In genomic region chr9:55067260-55067964, GRCm38 (mm10) we compare ENCODE assay signal across 9 mouse cellular contexts. TPM values are rescaled to one million over a fixed set of nuclear protein-coding genes. Genes with fewer than 3 reads are reported as not detected.
DNase-seq lines count a peak whose midpoint lies in the region; ATAC-seq and TF ChIP-seq lines count a peak whose summit lies in the region.
"Had no signal": no experiment of that assay in that cellular context is flagged by ENCODE, and none has a peak within 500 bp of the region (broad histone marks: within the 10 kb centered on the region; RNA-seq: fewer than 3 reads in every experiment).

No protein-coding gene starts in this region.

- H3K27ac ChIP-seq in forebrain, embryonic 14.5 days (ENCODE audit: low read depth, low read length): peak overlapping the region; percentile 29; the same call in 1 of the 2 replicates
- H3K27ac ChIP-seq in limb, embryonic 11.5 days (replicated peaks; ENCODE audit: low read depth, low read length): no peak overlapping the region
- H3K27ac ChIP-seq in thymus, adult 2 months (ENCODE audit: control insufficient read depth, insufficient read depth, low read length): no peak overlapping the region

- TF ChIP-seq POLR2A in thymus, adult 2 months (IDR thresholded peaks at IDR 0.05; ENCODE audit: control insufficient read depth, extremely low read depth, insufficient read depth, low read length, poor library complexity): no peak

- H3K9ac ChIP-seq in forebrain, embryonic 14.5 days (ENCODE audit: low read length): no peak overlapping the region
- no peak overlapping the region for H3K9ac ChIP-seq in limb, embryonic 11.5 days (ENCODE audit: low read length)

- DNase-seq in Muller cell, postnatal 12 days (ENCODE audit: inconsistent ontology term): peak; percentile 96
- DNase-seq in brain, adult 2 months (ENCODE audit: low read depth, low spot score): peak; percentile 65
- peak; percentile 72 for DNase-seq in forebrain, embryonic 14.5 days (ENCODE audit: low spot score)
- peak; percentile 59 for DNase-seq in limb, embryonic 11.5 days (ENCODE audit: low spot score)
- DNase-seq in lung, postnatal 25 days (ENCODE audit: low spot score): no peak
- DNase-seq in T-cell, adult 2 months (ENCODE audit: low spot score): no peak
- no peak for DNase-seq in lung, postnatal 36 days
- DNase-seq in thymus, adult 2 months: no peak

- 6% methylated on average over 8 of the region's 8 CpGs for WGBS in forebrain, embryonic 14.5 days
- WGBS in limb, embryonic 11.5 days: 20% methylated on average over 8 of the region's 8 CpGs
- 85% methylated on average over 8 of the region's 8 CpGs for WGBS in thymus, adult 2 months

- peak; percentile 63 for ATAC-seq in forebrain, embryonic 14.5 days
- ATAC-seq in limb, embryonic 11.5 days (ENCODE audit: insufficient number of reproducible peaks, low FRiP score, low TSS enrichment, low read depth): no peak
- ATAC-seq: Patski had no signal

- TF ChIP-seq CTCF in thymus, adult 2 months (IDR thresholded peaks at IDR 0.05; ENCODE audit: borderline replicate concordance, control insufficient read depth, extremely low read depth, insufficient read depth, low read length, poor library complexity): no peak

- peaks cover 13% of the 10 kb centered on the region; the same call in 1 of the 2 replicates for H3K4me1 ChIP-seq in forebrain, embryonic 14.5 days (ENCODE audit: control insufficient read depth, insufficient read depth, low read length)
- peaks cover 10% of the 10 kb centered on the region for H3K4me1 ChIP-seq in limb, embryonic 11.5 days (ENCODE audit: control insufficient read depth, insufficient read depth, low read length)
- no peaks in the 10 kb centered on the region for H3K4me1 ChIP-seq in thymus, adult 2 months (replicated peaks; ENCODE audit: control insufficient read depth, insufficient read depth, low read length)

- H3K4me2 ChIP-seq in forebrain, embryonic 14.5 days (ENCODE audit: low read length): no peak overlapping the region
- peak overlapping the region; percentile 15; the same call in 1 of the 2 replicates for H3K4me2 ChIP-seq in limb, embryonic 11.5 days (ENCODE audit: low read depth, severe bottlenecking)

- H3K36me3 ChIP-seq in forebrain, embryonic 14.5 days (ENCODE audit: control insufficient read depth, insufficient read depth, low read length): no peaks in the 10 kb centered on the region
- H3K36me3 ChIP-seq in limb, embryonic 11.5 days (ENCODE audit: control insufficient read depth, insufficient read depth, low read length): no peaks in the 10 kb centered on the region
- H3K36me3 ChIP-seq in thymus, adult 2 months (ENCODE audit: control insufficient read depth, insufficient read depth, low read length): no peaks in the 10 kb centered on the region

- H3K4me3 ChIP-seq in forebrain, embryonic 14.5 days (ENCODE audit: low read depth, low read length): no peak overlapping the region
- no peak overlapping the region for H3K4me3 ChIP-seq in limb, embryonic 11.5 days (ENCODE audit: low read depth, low read length)
- H3K4me3 ChIP-seq in thymus, adult 2 months (ENCODE audit: control insufficient read depth, insufficient read depth, low read length): no peak overlapping the region

- no peaks in the 10 kb centered on the region for H3K9me3 ChIP-seq in forebrain, embryonic 14.5 days (replicated peaks; ENCODE audit: control insufficient read depth, low read length)
- no peaks in the 10 kb centered on the region for H3K9me3 ChIP-seq in limb, embryonic 11.5 days (ENCODE audit: control insufficient read depth, low read length)

- no peaks in the 10 kb centered on the region for H3K27me3 ChIP-seq in forebrain, embryonic 14.5 days (replicated peaks; ENCODE audit: control insufficient read depth, insufficient read depth, low read length)
- H3K27me3 ChIP-seq in limb, embryonic 11.5 days (ENCODE audit: control insufficient read depth, insufficient read depth, low read length): no peaks in the 10 kb centered on the region
- H3K27me3 ChIP-seq in thymus, adult 2 months (ENCODE audit: control insufficient read depth, insufficient read depth, low read length): no peaks in the 10 kb centered on the region
- H3K27me3 ChIP-seq: Patski had no signal

RNA-seq across cellular contexts. Expression of gene Chrnb4, which starts 18.8 kb away (rescaled TPM):
- polyA plus RNA-seq in forebrain, embryonic 14.5 days (2014; fragmentation: Nextera tagmentation; extraction: Ambion mirVana): 0.39 and 0.53 TPM in 2 replicates
- polyA plus RNA-seq in limb, embryonic 11.5 days (2014; fragmentation: Nextera tagmentation; extraction: Ambion mirVana): 0.07 and 0.13 TPM in 2 replicates
- 0.39 and 0.57 TPM in 2 replicates for polyA plus RNA-seq in thymus, adult 2 months (2012; rRNA removed)

RNA-seq across cellular contexts. Expression of gene Chrna3, which starts 41.0 kb away (rescaled TPM):
- 5.5 and 5.6 TPM in 2 replicates for polyA plus RNA-seq in forebrain, embryonic 14.5 days (2014; fragmentation: Nextera tagmentation; extraction: Ambion mirVana)
- polyA plus RNA-seq in limb, embryonic 11.5 days (2014; fragmentation: Nextera tagmentation; extraction: Ambion mirVana): 0.13 TPM in 1 of 2 replicates, not detected in the other
- polyA plus RNA-seq in thymus, adult 2 months (2012; rRNA removed): 0.09 TPM in 2 replicates

Comparison
In these comparisons a context has a peak if more than half of its experiments do, and no peak if none do; other contexts are left out.
1. DNase-seq: peak in Muller cell, postnatal 12 days (single experiment), brain, adult 2 months (single experiment), forebrain, embryonic 14.5 days (single experiment) and limb, embryonic 11.5 days (single experiment); none in lung, postnatal 25 days (single experiment), T-cell, adult 2 months (single experiment), lung, postnatal 36 days (single experiment) and thymus, adult 2 months (single experiment).